Mouse (Mus musculus): ENCODE measurements around the gene Kif2c.

- no peak for TF ChIP-seq POLR2A (IDR thresholded peaks at IDR 0.05; ENCODE audit: borderline replicate concordance, extremely low read depth, insufficient read depth, insufficient read length, poor library complexity, severe bottlenecking)
- no peak for TF ChIP-seq CTCF (IDR thresholded peaks at IDR 0.05; ENCODE audit: borderline replicate concordance, extremely low read depth, insufficient read depth, insufficient read length)
Measured at GRCm38 (mm10) chr4:117125348-117125909, 57.0 kb downstream of the Kif2c start, which contains the start of gene Btbd19.

Measured in brain, embryonic 14.5 days (tissue).